Mouse (Mus musculus): Measurements from ENCODE around the gene Pi16. TPM values are rescaled to one million over a fixed set of nuclear protein-coding genes. Genes with fewer than 3 reads are reported as not detected.

The Pi16 gene
- polyA plus RNA-seq, 1 experiment from 2014 or later = 0.14 TPM

GRCm38 (mm10) chr17:29341591-29342003, 24.1 kb downstream of the Pi16 start:
- Histone ChIP-seq H3K36me3 (ENCODE audit: insufficient read depth) (peaks cover 67% of the 10 kb centered on the region), H3K4me1 (ENCODE audit: insufficient read depth) (peaks cover 28% of the 10 kb centered on the region), H3K4me3 (ENCODE audit: low read depth, low read length) (peak overlapping the region; percentile 12; the same call in 1 of the 2 replicates), H3K9me3 (ENCODE audit: low read depth, low read length) (no peaks in the 10 kb centered on the region), H3K27ac (ENCODE audit: low read depth) (peak overlapping the region; percentile 94), H3K4me2 (peak overlapping the region; percentile 49), H3K9ac (peak overlapping the region; percentile 23; the same call in 1 of the 2 replicates), H3K27me3 (ENCODE audit: insufficient read depth, low read length) (no peaks in the 10 kb centered on the region)
- peak; percentile 23 for ATAC-seq (ENCODE audit: insufficient read depth)
- DNase-seq = peak; percentile 74
- 14% methylated on average over 9 of the region's 9 CpGs for WGBS
- TF ChIP-seq CTCF (IDR thresholded peaks at IDR 0.05; ENCODE audit: low read depth) = peak; percentile 44; the same call in 1 of the 2 replicates

- Histone ChIP-seq H3K4me1 (ENCODE audit: insufficient read depth) (peaks cover 28% of the 10 kb centered on the region), H3K4me2 (peak overlapping the region; percentile 49; the same call in 1 of the 2 replicates), H3K9ac (peak overlapping the region; percentile 23), H3K27ac (ENCODE audit: low read depth) (peak overlapping the region; percentile 94), H3K27me3 (ENCODE audit: insufficient read depth, low read length) (no peaks in the 10 kb centered on the region), H3K4me3 (ENCODE audit: low read depth, low read length) (no peak overlapping the region; the same call in 1 of the 2 replicates), H3K9me3 (ENCODE audit: low read depth, low read length) (no peaks in the 10 kb centered on the region), H3K36me3 (ENCODE audit: insufficient read depth) (peaks cover 60% of the 10 kb centered on the region)
- DNase-seq (peak; percentile 85), ATAC-seq (ENCODE audit: insufficient read depth) (peak; percentile 87)
- no peak for TF ChIP-seq CTCF (IDR thresholded peaks at IDR 0.05; ENCODE audit: low read depth)
- WGBS = 26% methylated on average over 13 of the region's 13 CpGs
Observed at GRCm38 (mm10) chr17:29342010-29342910, 24.8 kb downstream of the Pi16 start.

GRCm38 (mm10) chr17:29343241-29343640, 25.8 kb downstream of the Pi16 start:
- no peaks in the 10 kb centered on the region for H3K9me3 ChIP-seq (ENCODE audit: low read depth, low read length)
- ATAC-seq (ENCODE audit: insufficient read depth) (no peak), DNase-seq (no peak)
- no peak overlapping the region for H3K9ac ChIP-seq
- TF ChIP-seq CTCF (IDR thresholded peaks at IDR 0.05; ENCODE audit: low read depth) = no peak
- H3K27ac ChIP-seq (ENCODE audit: low read depth) = no peak overlapping the region
- H3K27me3 ChIP-seq (ENCODE audit: insufficient read depth, low read length) = no peaks in the 10 kb centered on the region
- no peak overlapping the region for H3K4me3 ChIP-seq (ENCODE audit: low read depth, low read length)
- peaks cover 51% of the 10 kb centered on the region for H3K36me3 ChIP-seq (ENCODE audit: insufficient read depth)
- H3K4me1 ChIP-seq (ENCODE audit: insufficient read depth) = peaks cover 28% of the 10 kb centered on the region
- H3K4me2 ChIP-seq = no peak overlapping the region
- 81% methylated on average over 5 of the region's 5 CpGs for WGBS

GRCm38 (mm10) chr17:29345272-29345671, 27.8 kb downstream of the Pi16 start:
- Histone ChIP-seq H3K9ac (no peak overlapping the region), H3K27me3 (ENCODE audit: insufficient read depth, low read length) (no peaks in the 10 kb centered on the region), H3K4me2 (no peak overlapping the region; the same call in 1 of the 2 replicates), H3K27ac (ENCODE audit: low read depth) (no peak overlapping the region), H3K36me3 (ENCODE audit: insufficient read depth) (peaks cover 31% of the 10 kb centered on the region), H3K9me3 (ENCODE audit: low read depth, low read length) (no peaks in the 10 kb centered on the region), H3K4me1 (ENCODE audit: insufficient read depth) (peaks cover 31% of the 10 kb centered on the region), H3K4me3 (ENCODE audit: low read depth, low read length) (no peak overlapping the region)
- no peak for ATAC-seq (ENCODE audit: insufficient read depth)
- no peak for DNase-seq
- 83% methylated on average over 12 of the region's 12 CpGs for WGBS
- TF ChIP-seq CTCF (IDR thresholded peaks at IDR 0.05; ENCODE audit: low read depth) = no peak

- Histone ChIP-seq H3K27ac (ENCODE audit: low read depth) (peak overlapping the region; percentile 76), H3K4me3 (ENCODE audit: low read depth, low read length) (peak overlapping the region; percentile 95), H3K4me2 (peak overlapping the region; percentile 62), H3K36me3 (ENCODE audit: insufficient read depth) (peaks cover 22% of the 10 kb centered on the region; the same call in 1 of the 2 replicates), H3K4me1 (ENCODE audit: insufficient read depth) (peaks cover 23% of the 10 kb centered on the region), H3K9me3 (ENCODE audit: low read depth, low read length) (no peaks in the 10 kb centered on the region), H3K27me3 (ENCODE audit: insufficient read depth, low read length) (no peaks in the 10 kb centered on the region), H3K9ac (peak overlapping the region; percentile 92)
- DNase-seq (peak; percentile 69), ATAC-seq (ENCODE audit: insufficient read depth) (no peak)
- no peak for TF ChIP-seq CTCF (IDR thresholded peaks at IDR 0.05; ENCODE audit: low read depth)
- 4% methylated on average over 11 of the region's 11 CpGs for WGBS
Observed at GRCm38 (mm10) chr17:29346496-29347125, 29.1 kb downstream of the Pi16 start.

GRCm38 (mm10) chr17:29347126-29347644, 29.7 kb downstream of the Pi16 start:
- Histone ChIP-seq H3K36me3 (ENCODE audit: insufficient read depth) (peaks cover 22% of the 10 kb centered on the region; the same call in 1 of the 2 replicates), H3K4me2 (peak overlapping the region; percentile 62), H3K9ac (peak overlapping the region; percentile 92), H3K9me3 (ENCODE audit: low read depth, low read length) (no peaks in the 10 kb centered on the region), H3K4me1 (ENCODE audit: insufficient read depth) (peaks cover 17% of the 10 kb centered on the region), H3K27ac (ENCODE audit: low read depth) (peak overlapping the region; percentile 76), H3K27me3 (ENCODE audit: insufficient read depth, low read length) (no peaks in the 10 kb centered on the region), H3K4me3 (ENCODE audit: low read depth, low read length) (peak overlapping the region; percentile 95)
- DNase-seq (no peak), ATAC-seq (ENCODE audit: insufficient read depth) (peak; percentile 29)
- under 1% methylated on average over 45 of the region's 45 CpGs for WGBS
- TF ChIP-seq CTCF (IDR thresholded peaks at IDR 0.05; ENCODE audit: low read depth) = no peak

All from lung, embryonic 14.5 days (tissue).